In genomic region chr7:144894191-144894590, GRCm38 (mm10) we compare ENCODE assay signal across 10 mouse cellular contexts. TPM values are rescaled to one million over a fixed set of nuclear protein-coding genes. Genes with fewer than 3 reads are reported as not detected.
DNase-seq lines count a peak whose midpoint lies in the region; ATAC-seq lines count a peak whose summit lies in the region.
"Had no signal": no experiment of that assay in that cellular context is flagged by ENCODE, and none has a peak within 500 bp of the region (broad histone marks: within the 10 kb centered on the region; RNA-seq: fewer than 3 reads in every experiment).

No protein-coding gene starts in this region.

- ATAC-seq in cerebellum, adult (ENCODE audit: insufficient number of reproducible peaks, low FRiP score, low TSS enrichment), result no peak
- no peak for ATAC-seq in megakaryocyte, adult 5-6 weeks (ENCODE audit: poor library complexity, severe bottlenecking)
- no peak for ATAC-seq in limb, embryonic 11.5 days (ENCODE audit: insufficient number of reproducible peaks, low FRiP score, low TSS enrichment, low read depth)
- ATAC-seq: Patski had no signal

- H3K4me2 ChIP-seq in limb, embryonic 11.5 days (ENCODE audit: low read depth, severe bottlenecking), result no peak overlapping the region

- H3K27me3 ChIP-seq in megakaryocyte, embryonic 14.5 days (replicated peaks), result peaks cover 71% of the 10 kb centered on the region
- H3K27me3 ChIP-seq in limb, embryonic 11.5 days (ENCODE audit: control insufficient read depth, insufficient read depth, low read length), result peaks cover 46% of the 10 kb centered on the region

- 4% methylated on average over 5 of the region's 5 CpGs for WGBS in limb, embryonic 11.5 days

- no peak overlapping the region for H3K9ac ChIP-seq in limb, embryonic 11.5 days (ENCODE audit: low read length)

- peaks cover 29% of the 10 kb centered on the region for H3K4me1 ChIP-seq in megakaryocyte, embryonic 14.5 days
- peaks cover 5% of the 10 kb centered on the region for H3K4me1 ChIP-seq in limb, embryonic 11.5 days (ENCODE audit: control insufficient read depth, insufficient read depth, low read length)

- H3K36me3 ChIP-seq in megakaryocyte, embryonic 14.5 days (replicated peaks; ENCODE audit: low read length), result no peaks in the 10 kb centered on the region
- H3K36me3 ChIP-seq in limb, embryonic 11.5 days (ENCODE audit: control insufficient read depth, insufficient read depth, low read length), result no peaks in the 10 kb centered on the region; the same call in 1 of the 2 replicates

- peak overlapping the region; percentile 94 for H3K4me3 ChIP-seq in megakaryocyte, embryonic 14.5 days (replicated peaks)
- no peak overlapping the region for H3K4me3 ChIP-seq in limb, embryonic 11.5 days (ENCODE audit: low read depth, low read length)

- H3K9me3 ChIP-seq in megakaryocyte, embryonic 14.5 days, result no peaks in the 10 kb centered on the region
- no peaks in the 10 kb centered on the region for H3K9me3 ChIP-seq in limb, embryonic 11.5 days (ENCODE audit: control insufficient read depth, low read length)

- DNase-seq in cerebellum, postnatal 10 days, result peak; percentile 72 to 77
- peak; percentile 80 for DNase-seq in embryo, embryonic 11 days
- DNase-seq in limb, embryonic 11.5 days (ENCODE audit: low spot score), result peak; percentile 68
- DNase-seq in testis, postnatal 10 days (ENCODE audit: low spot score), result peak; percentile 73
- DNase-seq in gastrocnemius, adult 8-10 months (ENCODE audit: low spot score in 2 of 2), result no peak

- no peak overlapping the region for H3K27ac ChIP-seq in limb, embryonic 11.5 days (replicated peaks; ENCODE audit: low read depth, low read length)

RNA-seq across cellular contexts. Expression of gene Fgf15, which starts 2.1 kb away (rescaled TPM):
- polyA plus RNA-seq in megakaryocyte, embryonic 14.5 days (2012; ENCODE audit: insufficient read depth, low replicate concordance), result 1.3 TPM in 1 of 2 replicates, not detected in the other
- total RNA-seq in megakaryocyte, adult 5-6 weeks (2015), result not detected in 2 replicates
- total RNA-seq in megakaryocyte, adult 5-6 weeks (2017), result not detected in 2 replicates
- polyA plus RNA-seq in limb, embryonic 11.5 days (2014; fragmentation: Nextera tagmentation; extraction: Ambion mirVana), result 0.47 and 0.52 TPM in 2 replicates
- total RNA-seq in gastrocnemius, adult 8-10 months (2022), result not detected
- total RNA-seq: heart, adult 18-20 months had no signal

RNA-seq across cellular contexts. Expression of gene LTO1, which starts 20.7 kb away (rescaled TPM):
- 1.3 and 20.1 TPM in 2 replicates for polyA plus RNA-seq in megakaryocyte, embryonic 14.5 days (2012; ENCODE audit: insufficient read depth, low replicate concordance)
- total RNA-seq in megakaryocyte, adult 5-6 weeks (2015), result 13.8 and 14.5 TPM in 2 replicates
- total RNA-seq in megakaryocyte, adult 5-6 weeks (2017), result 49.5 and 53.8 TPM in 2 replicates
- 22.6 and 23.3 TPM in 2 replicates for polyA plus RNA-seq in limb, embryonic 11.5 days (2014; fragmentation: Nextera tagmentation; extraction: Ambion mirVana)
- total RNA-seq in gastrocnemius, adult 8-10 months (2022), result 1 to 10 TPM; 7.8 to 8.9 (median 8.7) TPM

RNA-seq across cellular contexts. Expression of gene Ccnd1, which starts 45.5 kb away (rescaled TPM):
- 12.9 and 17.6 TPM in 2 replicates for polyA plus RNA-seq in megakaryocyte, embryonic 14.5 days (2012; ENCODE audit: insufficient read depth, low replicate concordance)
- 8.1 and 11.1 TPM in 2 replicates for total RNA-seq in megakaryocyte, adult 5-6 weeks (2015)
- 5.2 and 5.5 TPM in 2 replicates for total RNA-seq in megakaryocyte, adult 5-6 weeks (2017)
- 166 and 200 TPM in 2 replicates for polyA plus RNA-seq in limb, embryonic 11.5 days (2014; fragmentation: Nextera tagmentation; extraction: Ambion mirVana)
- total RNA-seq in gastrocnemius, adult 8-10 months (2022), result 1 to 10 TPM; 2.3 to 6.9 (median 4.0) TPM

RNA-seq across cellular contexts. Expression of gene Fgf4, which starts 47.0 kb away (rescaled TPM):
- not detected in 2 replicates for polyA plus RNA-seq in megakaryocyte, embryonic 14.5 days (2012; ENCODE audit: insufficient read depth, low replicate concordance)
- not detected in 2 replicates for total RNA-seq in megakaryocyte, adult 5-6 weeks (2015)
- not detected in 2 replicates for total RNA-seq in megakaryocyte, adult 5-6 weeks (2017)
- 0.17 and 0.78 TPM in 2 replicates for polyA plus RNA-seq in limb, embryonic 11.5 days (2014; fragmentation: Nextera tagmentation; extraction: Ambion mirVana)
- total RNA-seq in gastrocnemius, adult 8-10 months (2022), result not detected
- total RNA-seq: heart, adult 18-20 months had no signal
- polyA plus RNA-seq: Patski had no signal

RNA-seq across cellular contexts. Expression of gene Fgf3, which starts 56.3 kb away (rescaled TPM):
- polyA plus RNA-seq in megakaryocyte, embryonic 14.5 days (2012; ENCODE audit: insufficient read depth, low replicate concordance), result 7.0 and 9.2 TPM in 2 replicates
- 0.66 and 0.96 TPM in 2 replicates for total RNA-seq in megakaryocyte, adult 5-6 weeks (2015)
- 0.20 and 0.51 TPM in 2 replicates for total RNA-seq in megakaryocyte, adult 5-6 weeks (2017)
- 0.47 TPM in 1 of 2 replicates, not detected in the other for polyA plus RNA-seq in limb, embryonic 11.5 days (2014; fragmentation: Nextera tagmentation; extraction: Ambion mirVana)
- not detected for total RNA-seq in gastrocnemius, adult 8-10 months (2022)
- total RNA-seq: heart, adult 18-20 months had no signal
- polyA plus RNA-seq: Patski had no signal

Comparison
In these comparisons a context has a peak if more than half of its experiments do, and no peak if none do; other contexts are left out.
1. DNase-seq: peak in cerebellum, postnatal 10 days (2 of 2), embryo, embryonic 11 days (single experiment), limb, embryonic 11.5 days (single experiment) and testis, postnatal 10 days (single experiment); none in gastrocnemius, adult 8-10 months (0 of 2).